Mouse (Mus musculus) midbrain, embryonic 12.5 days (tissue): ENCODE data around the gene Ctnnbip1. TPM values are rescaled to one million over a fixed set of nuclear protein-coding genes. Genes with fewer than 3 reads are reported as not detected.
A peak's percentile ranks its signal among the peaks of the same experiment; 100 is the strongest.

ENCODE experiments used
- ATAC-seq: fragments of 200-750 bp; cut with Nextera tagmentation; 2 replicates; pipeline ENCODE4 v1.8.0; 2017; ENCODE audit warnings: low read depth, moderate TSS enrichment, moderate library complexity; ENCODE audit not compliant: low FRiP score
- H3K27ac ChIP-seq: fragments of 300-500 bp; sonication (generic); replicated peaks from 2 replicates; pipeline ENCODE4 v1.5.1; 2016; ENCODE audit warnings: mild to moderate bottlenecking
- H3K27me3 ChIP-seq: fragments of 300-500 bp; sonication (generic); 2 replicates; pipeline ENCODE4 v1.6.1; 2016; ENCODE audit warnings: mild to moderate bottlenecking
- H3K36me3 ChIP-seq: fragments of 300-500 bp; sonication (generic); 2 replicates; pipeline ENCODE4 v1.6.1; 2016
- H3K4me1 ChIP-seq: fragments of 300-500 bp; sonication (generic); 2 replicates; pipeline ENCODE4 v1.6.1; 2016
- H3K4me2 ChIP-seq: fragments of 300-500 bp; sonication (generic); replicated peaks from 2 replicates; pipeline ENCODE4 v1.6.1; 2016; ENCODE audit warnings: mild to moderate bottlenecking, moderate library complexity
- H3K4me3 ChIP-seq: fragments of 300-500 bp; sonication (generic); 2 replicates; pipeline ENCODE4 v1.5.1; 2016; ENCODE audit warnings: mild to moderate bottlenecking
- H3K9ac ChIP-seq: fragments of 300-500 bp; sonication (generic); replicated peaks from 2 replicates; pipeline ENCODE4 v1.6.1; 2016; ENCODE audit warnings: mild to moderate bottlenecking, moderate library complexity
- H3K9me3 ChIP-seq: fragments of 300-500 bp; sonication (generic); 2 replicates; pipeline ENCODE4 v1.6.1; 2016; ENCODE audit warnings: mild to moderate bottlenecking
- WGBS: fragments of 180-500 bp; shearing (Covaris S2); methylation state at CpG from one replicate; pipeline ENCODE4 v1.1.7; 2016; 5-methylcytosine and 5-hydroxymethylcytosine counted together
- polyA plus RNA-seq: library from polyadenylated mRNA; unstranded; fragments of >200 nt; fragmentation: Nextera tagmentation; extraction: Ambion mirVana; gene quantifications from 2 replicates; pipeline ENCODE4 v1.2.1, GENCODE M21; 2016

Ctnnbip1 gene
- polyA plus RNA-seq, 1 experiment from 2014 or later = 68.2 TPM

- WGBS = 64% methylated on average over 20 of the region's 20 CpGs
- peaks cover 7% of the 10 kb centered on the region; the same call in 1 of the 2 replicates for H3K9me3 ChIP-seq
- H3K4me2 ChIP-seq = peak overlapping the region; percentile 13; the same call in 1 of the 2 replicates
- peaks cover 6% of the 10 kb centered on the region for H3K36me3 ChIP-seq
- no peak overlapping the region for H3K4me3 ChIP-seq
- no peak for ATAC-seq
- H3K27ac ChIP-seq = peak overlapping the region; percentile 59
- no peaks in the 10 kb centered on the region for H3K27me3 ChIP-seq
- peaks cover 57% of the 10 kb centered on the region for H3K4me1 ChIP-seq
- H3K9ac ChIP-seq = no peak overlapping the region
Observed at GRCm38 (mm10) chr4:149564452-149565407, 46.7 kb downstream of the Ctnnbip1 start.

DNA sequence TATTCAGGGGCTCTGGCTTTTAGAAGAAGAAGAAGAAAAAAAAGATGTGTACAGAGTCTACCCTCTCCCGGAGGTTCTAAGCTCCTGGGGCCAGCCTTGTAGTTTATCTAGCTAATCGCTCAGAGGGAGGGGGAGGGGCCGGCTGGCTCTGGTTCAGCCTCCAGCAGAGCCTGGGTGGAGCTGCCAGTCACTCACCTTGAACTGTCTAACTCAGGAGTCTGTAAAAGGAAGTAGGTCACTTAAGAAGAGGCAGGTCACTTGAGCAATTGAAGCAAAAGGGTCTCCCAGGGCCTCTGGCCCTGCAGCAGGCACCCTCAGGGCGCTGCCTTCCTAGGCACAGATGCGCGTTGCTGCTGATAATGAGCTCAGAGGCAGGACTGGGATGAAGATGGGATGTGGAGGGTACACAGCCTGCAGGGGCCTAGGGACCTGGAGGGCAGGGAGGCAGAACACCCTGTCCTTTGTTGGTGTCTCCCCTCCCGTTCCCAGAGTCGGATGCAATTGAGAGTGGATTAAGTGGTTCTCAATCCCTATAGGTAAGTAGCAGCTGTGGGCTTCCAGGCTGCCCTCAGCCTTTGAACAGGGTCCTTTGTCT lies 49.5 kb downstream of the Ctnnbip1 start:
- 9% methylated on average over 8 of the region's 8 CpGs for WGBS
- Histone ChIP-seq H3K9ac (no peak overlapping the region), H3K4me3 (no peak overlapping the region), H3K9me3 (no peaks in the 10 kb centered on the region), H3K27me3 (no peaks in the 10 kb centered on the region), H3K4me2 (no peak overlapping the region), H3K36me3 (no peaks in the 10 kb centered on the region), H3K4me1 (peaks cover 51% of the 10 kb centered on the region), H3K27ac (peak overlapping the region; percentile 66)
- ATAC-seq = peak; percentile 52

DNA sequence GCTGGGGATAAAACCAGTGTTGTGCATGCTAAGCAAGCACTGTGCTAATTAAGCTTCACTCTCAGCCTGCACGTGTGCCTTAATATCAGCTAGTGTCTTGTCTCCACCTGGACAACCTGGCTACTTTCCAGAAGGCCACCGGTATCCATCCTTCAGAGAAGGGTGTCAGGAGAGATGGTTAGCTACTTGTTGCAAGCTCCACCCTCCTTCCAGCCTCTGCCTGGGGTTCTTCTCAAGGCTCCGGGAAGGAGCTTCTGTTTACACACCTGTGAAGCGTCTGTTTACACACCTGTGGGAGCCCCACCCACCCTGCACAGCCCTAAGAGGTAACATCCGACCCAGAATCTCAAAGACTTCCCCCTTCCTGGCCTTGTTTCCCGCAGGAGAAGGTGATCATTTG lies 50.6 kb downstream of the Ctnnbip1 start:
- H3K4me3 ChIP-seq = no peak overlapping the region
- H3K9me3 ChIP-seq = no peaks in the 10 kb centered on the region
- H3K27me3 ChIP-seq = 0 out of 2 replicates have a peak, but pooled peaks cover 7% of the 10 kb centered on the region
- H3K36me3 ChIP-seq = no peaks in the 10 kb centered on the region
- no peak overlapping the region for H3K27ac ChIP-seq
- H3K4me1 ChIP-seq = peaks cover 43% of the 10 kb centered on the region
- no peak overlapping the region for H3K4me2 ChIP-seq
- 65% methylated on average over 6 of the region's 6 CpGs for WGBS
- ATAC-seq = no peak
- H3K9ac ChIP-seq = no peak overlapping the region

DNA sequence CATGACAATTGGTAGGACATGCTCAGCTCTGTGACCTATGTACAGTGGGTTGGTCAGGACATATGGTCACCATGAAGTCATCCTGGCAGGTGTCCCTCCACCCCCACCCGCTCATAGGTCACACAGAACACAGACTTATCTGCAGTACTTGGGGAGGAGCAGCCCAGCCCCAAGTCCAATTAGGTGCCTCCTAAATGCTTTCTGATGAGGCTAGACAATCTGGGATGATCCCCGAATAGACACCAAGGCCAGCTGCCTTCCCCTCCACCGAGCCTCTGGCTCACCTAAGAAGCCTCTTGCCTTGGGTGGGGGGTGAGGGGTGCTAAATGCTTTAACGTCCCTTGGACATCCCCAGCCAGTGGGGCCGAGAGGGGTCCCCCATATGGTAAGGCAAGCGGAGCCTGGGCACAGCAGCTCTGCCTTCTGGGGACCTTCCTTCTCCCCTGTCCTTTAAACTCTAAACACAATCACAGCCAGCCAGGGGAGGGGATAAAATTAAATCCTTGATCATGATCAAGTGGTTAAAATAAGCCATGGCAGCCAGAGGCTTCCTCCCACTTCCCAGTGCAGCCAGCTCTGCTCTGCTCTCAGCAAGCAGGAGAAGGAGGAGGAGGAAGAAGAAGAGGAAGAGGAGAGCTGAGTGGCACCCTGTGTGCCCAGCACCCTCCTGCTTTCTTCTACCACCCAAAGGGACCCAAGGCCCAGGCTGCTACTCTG lies 51.9 kb downstream of the Ctnnbip1 start:
- Histone ChIP-seq H3K27ac (no peak overlapping the region), H3K4me2 (no peak overlapping the region), H3K4me1 (peaks cover 29% of the 10 kb centered on the region), H3K27me3 (0 out of 2 replicates have a peak, but pooled peaks cover 7% of the 10 kb centered on the region), H3K4me3 (no peak overlapping the region), H3K9ac (no peak overlapping the region), H3K36me3 (no peaks in the 10 kb centered on the region), H3K9me3 (no peaks in the 10 kb centered on the region)
- no peak for ATAC-seq
- 85% methylated on average over 6 of the region's 6 CpGs for WGBS

- H3K4me1 ChIP-seq = peaks cover 24% of the 10 kb centered on the region
- no peaks in the 10 kb centered on the region for H3K9me3 ChIP-seq
- no peaks in the 10 kb centered on the region for H3K36me3 ChIP-seq
- no peak overlapping the region for H3K4me3 ChIP-seq
- WGBS = 77% methylated on average over 4 of the region's 4 CpGs
- no peak for ATAC-seq
- no peak overlapping the region for H3K9ac ChIP-seq
- no peak overlapping the region for H3K4me2 ChIP-seq
- H3K27me3 ChIP-seq = 0 out of 2 replicates have a peak, but pooled peaks cover 7% of the 10 kb centered on the region
- H3K27ac ChIP-seq = no peak overlapping the region
Observed at GRCm38 (mm10) chr4:149570498-149570863, 52.4 kb downstream of the Ctnnbip1 start.

DNA sequence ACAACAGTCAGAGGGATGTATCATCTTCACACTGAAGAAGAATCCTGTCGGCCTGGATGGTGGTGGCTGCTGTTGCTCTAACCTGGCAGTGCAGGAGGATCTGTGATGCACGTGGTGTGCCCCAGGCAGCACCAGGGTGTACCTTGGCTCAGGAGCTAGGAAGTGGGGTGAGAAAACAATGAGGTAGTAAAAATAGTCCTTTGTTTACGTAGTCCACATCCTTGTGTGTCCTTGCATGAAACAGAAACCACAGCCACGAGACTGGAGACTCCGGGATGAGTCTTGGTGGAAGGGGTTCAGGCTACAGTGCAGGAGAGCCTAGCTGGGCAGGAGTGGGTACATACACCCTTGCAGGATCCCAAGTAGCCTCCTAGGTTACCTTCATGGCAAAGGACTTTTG lies 53.2 kb downstream of the Ctnnbip1 start:
- Histone ChIP-seq H3K4me3 (no peak overlapping the region), H3K27ac (no peak overlapping the region), H3K27me3 (0 out of 2 replicates have a peak, but pooled peaks cover 7% of the 10 kb centered on the region), H3K4me1 (peaks cover 20% of the 10 kb centered on the region), H3K9me3 (no peaks in the 10 kb centered on the region), H3K36me3 (no peaks in the 10 kb centered on the region), H3K4me2 (no peak overlapping the region), H3K9ac (no peak overlapping the region)
- no peak for ATAC-seq
- WGBS = 78% methylated on average over 5 of the region's 5 CpGs

- Histone ChIP-seq H3K4me3 (no peak overlapping the region), H3K9ac (no peak overlapping the region), H3K27me3 (0 out of 2 replicates have a peak, but pooled peaks cover 7% of the 10 kb centered on the region), H3K4me2 (no peak overlapping the region), H3K27ac (no peak overlapping the region), H3K4me1 (peaks cover 24% of the 10 kb centered on the region), H3K9me3 (no peaks in the 10 kb centered on the region), H3K36me3 (no peaks in the 10 kb centered on the region)
- 58% methylated on average over 8 of the region's 8 CpGs for WGBS
- ATAC-seq = no peak
Observed at GRCm38 (mm10) chr4:149571651-149572149, 53.7 kb downstream of the Ctnnbip1 start.

DNA sequence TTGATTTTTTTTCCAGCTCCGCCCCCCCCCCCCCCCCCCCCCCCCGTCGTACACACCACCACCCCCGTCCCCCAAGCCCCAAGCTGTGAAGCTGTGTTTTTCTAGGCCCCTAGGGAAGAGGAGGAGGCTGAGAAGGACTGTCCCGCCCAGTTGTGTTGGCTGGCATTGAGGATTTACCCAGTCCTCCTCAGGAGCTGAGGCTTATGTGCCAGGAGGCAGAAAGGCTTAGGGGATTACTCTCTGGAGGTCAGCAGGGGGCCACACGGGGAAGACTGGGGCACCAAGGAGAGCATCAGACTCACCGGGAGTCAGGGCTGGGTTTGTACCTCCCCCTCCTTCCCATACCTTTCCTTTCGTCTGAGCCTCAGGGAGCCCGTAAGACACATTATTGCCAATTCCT lies 54.4 kb downstream of the Ctnnbip1 start:
- Histone ChIP-seq H3K36me3 (no peaks in the 10 kb centered on the region), H3K4me2 (no peak overlapping the region), H3K4me3 (no peak overlapping the region), H3K4me1 (peaks cover 28% of the 10 kb centered on the region), H3K9ac (0 out of 2 replicates have a peak overlapping the region, but pooled peaks have one; percentile 21), H3K27me3 (0 out of 2 replicates have a peak, but pooled peaks cover 11% of the 10 kb centered on the region), H3K9me3 (no peaks in the 10 kb centered on the region), H3K27ac (no peak overlapping the region)
- WGBS = 22% methylated on average over 5 of the region's 9 CpGs
- no peak for ATAC-seq

GRCm38 (mm10) chr4:149572851-149573250 lies 54.8 kb downstream of the Ctnnbip1 start:
- ATAC-seq = no peak
- Histone ChIP-seq H3K36me3 (no peaks in the 10 kb centered on the region), H3K27ac (no peak overlapping the region), H3K9ac (no peak overlapping the region), H3K27me3 (0 out of 2 replicates have a peak, but pooled peaks cover 12% of the 10 kb centered on the region), H3K4me1 (peaks cover 28% of the 10 kb centered on the region), H3K9me3 (no peaks in the 10 kb centered on the region), H3K4me2 (no peak overlapping the region), H3K4me3 (no peak overlapping the region)
- WGBS = 48% methylated on average over 8 of the region's 8 CpGs

DNA sequence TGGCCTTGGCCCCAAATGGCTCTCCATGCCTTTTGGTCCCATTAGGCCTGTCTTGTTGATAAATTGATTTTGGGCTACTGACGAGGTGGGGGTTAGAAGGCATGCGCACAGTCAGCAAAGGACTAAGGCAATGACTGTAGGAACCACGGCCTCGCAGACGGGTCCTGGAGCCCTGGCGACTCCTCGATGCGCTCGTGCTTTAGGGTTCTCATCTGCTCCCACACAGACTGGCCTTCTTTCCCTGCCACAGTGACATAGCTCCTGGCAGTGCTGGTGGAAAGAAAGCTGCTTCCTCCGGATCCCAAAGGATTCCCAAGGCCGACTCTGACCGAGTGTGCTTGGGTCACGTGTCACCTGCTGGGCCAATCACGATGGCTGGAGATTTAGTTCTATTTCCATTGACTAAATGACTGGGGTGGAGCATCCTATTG lies 56.4 kb downstream of the Ctnnbip1 start:
- no peaks in the 10 kb centered on the region for H3K9me3 ChIP-seq
- no peak overlapping the region for H3K4me3 ChIP-seq
- peaks cover 36% of the 10 kb centered on the region for H3K4me1 ChIP-seq
- no peak for ATAC-seq
- H3K9ac ChIP-seq = no peak overlapping the region
- H3K36me3 ChIP-seq = no peaks in the 10 kb centered on the region
- 72% methylated on average over 14 of the region's 14 CpGs for WGBS
- H3K4me2 ChIP-seq = no peak overlapping the region
- H3K27me3 ChIP-seq = 0 out of 2 replicates have a peak, but pooled peaks cover 12% of the 10 kb centered on the region
- no peak overlapping the region for H3K27ac ChIP-seq

DNA sequence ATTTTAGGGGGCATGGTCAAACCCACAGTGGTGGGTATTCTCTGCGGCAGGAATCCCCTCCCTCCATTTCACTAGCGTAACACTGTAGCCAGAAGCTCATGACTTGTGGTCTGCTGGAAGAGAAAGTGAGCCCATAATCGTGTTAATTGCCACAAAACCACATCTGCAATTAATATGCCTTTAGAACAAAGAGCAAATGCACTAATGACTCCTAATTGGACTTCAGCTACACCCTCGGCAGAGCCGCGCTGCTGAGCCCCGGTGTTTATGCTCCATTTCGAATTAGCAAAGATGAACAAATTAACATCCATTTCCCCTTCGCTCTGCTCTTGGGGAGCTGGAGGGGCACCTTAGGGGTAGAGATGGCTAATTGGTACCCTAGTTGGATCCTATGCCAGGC lies 58.0 kb downstream of the Ctnnbip1 start:
- H3K27ac ChIP-seq = 0 out of 2 replicates have a peak overlapping the region, but pooled peaks have one; percentile 60
- peaks cover 36% of the 10 kb centered on the region for H3K4me1 ChIP-seq
- 81% methylated on average over 9 of the region's 9 CpGs for WGBS
- 0 out of 2 replicates have a peak, but pooled peaks cover 12% of the 10 kb centered on the region for H3K27me3 ChIP-seq
- H3K4me2 ChIP-seq = no peak overlapping the region
- ATAC-seq = no peak
- no peaks in the 10 kb centered on the region for H3K36me3 ChIP-seq
- H3K4me3 ChIP-seq = no peak overlapping the region
- no peak overlapping the region; the same call in 1 of the 2 replicates for H3K9ac ChIP-seq
- H3K9me3 ChIP-seq = no peaks in the 10 kb centered on the region
